Mouse (Mus musculus) kidney, adult 2 months (tissue): ENCODE measurements at regions not wholly inside any gene's neighbourhood (a gene's known extent, or its start where the extent isn't known, plus 50 kb on each side); places are given as distances from the start of the nearest gene placed in this dataset.
A peak's percentile ranks its signal among the peaks of the same experiment; 100 is the strongest.

Experiments
- DNase-seq: peaks from one replicate; pipeline ENCODE4 v3.0.0; 2021
- H3K27ac ChIP-seq: fragments of 200-500 bp; 2 replicates; pipeline ENCODE4 v1.5.1; 2012; ENCODE audit warnings: low read depth, low read length, control low read depth, inconsistent platforms; ENCODE audit not compliant: insufficient read depth
- H3K27me3 ChIP-seq: fragments of 200-500 bp; replicated peaks from 2 replicates; pipeline ENCODE4 v1.6.1; 2012; ENCODE audit warnings: mild to moderate bottlenecking, moderate library complexity, low read length, inconsistent platforms; ENCODE audit not compliant: control insufficient read depth, insufficient read depth
- H3K36me3 ChIP-seq: fragments of 200-500 bp; 2 replicates; pipeline ENCODE4 v1.6.1; 2012; ENCODE audit warnings: mild to moderate bottlenecking, moderate library complexity, low read length, inconsistent platforms; ENCODE audit not compliant: control insufficient read depth, insufficient read depth
- H3K4me1 ChIP-seq: fragments of 200-500 bp; 2 replicates; pipeline ENCODE4 v1.6.1; 2011; ENCODE audit warnings: low read length; ENCODE audit not compliant: control insufficient read depth, insufficient read depth
- H3K4me3 ChIP-seq: fragments of 200-500 bp; 2 replicates; pipeline ENCODE4 v1.5.1; 2011; ENCODE audit warnings: mild to moderate bottlenecking, low read depth, low read length, control low read depth; ENCODE audit not compliant: insufficient read depth
- CTCF ChIP-seq: fragments of 200-500 bp; conservative IDR thresholded peaks from 2 replicates; pipeline ENCODE4 v1.5.1; 2011; ENCODE audit warnings: low read depth, mild to moderate bottlenecking, control low read depth, low read length, moderate library complexity, mixed read lengths; ENCODE audit not compliant: insufficient read depth, insufficient read length
- POLR2A ChIP-seq: fragments of 200-500 bp; IDR thresholded peaks from one replicate; pipeline ENCODE4 v1.6.1; 2011; ENCODE audit warnings: low read depth, low read length, control low read depth
- WGBS: fragments of 180-500 bp; shearing (Covaris S2); methylation state at CpG from one replicate; pipeline ENCODE4 v1.1.7; 2018; 5-methylcytosine and 5-hydroxymethylcytosine counted together

GRCm38 (mm10) chr14:25312814-25313426 is 146.1 kb upstream of the Zmiz1 start:
- DNase-seq = no peak
- 80% methylated on average over 6 of the region's 6 CpGs for WGBS
- 0 out of 2 replicates have a peak, but pooled peaks cover 12% of the 10 kb centered on the region for H3K4me1 ChIP-seq
- H3K27ac ChIP-seq = no peak overlapping the region
- no peak for TF ChIP-seq POLR2A
- no peak for TF ChIP-seq CTCF
- H3K4me3 ChIP-seq = no peak overlapping the region
- H3K27me3 ChIP-seq = no peaks in the 10 kb centered on the region
- no peaks in the 10 kb centered on the region for H3K36me3 ChIP-seq

DNA sequence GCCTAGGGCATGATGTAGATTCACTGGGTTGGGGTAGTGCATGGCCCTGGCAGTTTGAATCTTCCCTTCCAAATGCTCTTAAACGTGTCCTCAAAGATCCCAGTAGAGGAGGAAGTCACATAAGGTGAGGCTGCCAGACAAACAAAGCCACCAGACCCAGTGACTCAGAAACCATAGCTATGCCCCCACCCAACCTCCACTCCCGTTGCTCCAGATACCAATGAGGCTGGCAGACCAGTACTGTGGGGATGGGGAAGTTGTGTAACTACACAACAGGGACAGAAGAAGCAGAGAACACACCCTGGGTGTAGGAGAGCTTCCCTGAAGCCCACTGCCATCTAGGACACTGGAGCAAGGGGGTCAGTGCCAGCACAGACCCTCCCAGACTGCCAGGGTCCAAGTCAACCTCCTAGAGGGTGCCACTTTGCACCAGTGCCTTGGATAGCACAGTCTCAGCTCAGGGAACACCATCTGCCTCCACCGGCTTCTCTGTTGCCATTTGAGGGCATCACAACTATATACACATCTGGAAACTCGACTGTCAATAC is 145.2 kb upstream of the Zmiz1 start:
- Histone ChIP-seq H3K4me1 (0 out of 2 replicates have a peak, but pooled peaks cover 12% of the 10 kb centered on the region), H3K4me3 (no peak overlapping the region), H3K27ac (no peak overlapping the region), H3K27me3 (no peaks in the 10 kb centered on the region), H3K36me3 (no peaks in the 10 kb centered on the region)
- TF ChIP-seq CTCF (no peak), POLR2A (no peak)
- WGBS = 84% methylated on average over 4 of the region's 4 CpGs
- no peak for DNase-seq

DNA sequence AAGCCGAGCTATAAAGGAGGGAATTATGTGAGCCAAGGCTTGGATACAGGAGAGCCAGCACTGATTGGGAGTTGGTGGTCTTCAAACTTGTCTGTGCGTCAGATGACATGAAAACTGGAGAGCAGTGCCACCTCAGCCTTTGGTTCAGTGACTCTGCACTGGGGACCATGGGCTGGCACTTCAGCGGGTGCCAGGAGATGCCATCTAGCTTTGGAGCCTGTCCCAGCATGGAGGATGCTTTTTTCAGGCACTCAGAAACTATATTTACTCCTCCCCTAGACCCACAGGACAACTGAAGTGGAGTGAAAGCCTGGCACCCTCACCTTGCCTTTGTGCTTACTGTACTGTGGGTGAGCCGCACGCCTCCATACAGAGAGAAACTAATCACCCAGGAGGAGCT is 142.5 kb upstream of the Zmiz1 start:
- H3K27ac ChIP-seq = no peak overlapping the region
- TF ChIP-seq POLR2A = no peak
- no peak for TF ChIP-seq CTCF
- no peaks in the 10 kb centered on the region for H3K36me3 ChIP-seq
- no peak for DNase-seq
- H3K4me1 ChIP-seq = 0 out of 2 replicates have a peak, but pooled peaks cover 8% of the 10 kb centered on the region
- H3K27me3 ChIP-seq = no peaks in the 10 kb centered on the region
- WGBS = 99% methylated on average over 5 of the region's 5 CpGs
- no peak overlapping the region for H3K4me3 ChIP-seq

- WGBS = 17% methylated on average over 37 of the region's 37 CpGs
- H3K36me3 ChIP-seq = no peaks in the 10 kb centered on the region
- DNase-seq = peak; percentile 95
- H3K4me1 ChIP-seq = 0 out of 2 replicates have a peak, but pooled peaks cover 5% of the 10 kb centered on the region
- H3K27me3 ChIP-seq = no peaks in the 10 kb centered on the region
- no peak for TF ChIP-seq POLR2A
- TF ChIP-seq CTCF = no peak
- no peak overlapping the region for H3K27ac ChIP-seq
- no peak overlapping the region for H3K4me3 ChIP-seq
Observed at GRCm38 (mm10) chr14:25317680-25318471, 141.1 kb upstream of the Zmiz1 start.

DNA sequence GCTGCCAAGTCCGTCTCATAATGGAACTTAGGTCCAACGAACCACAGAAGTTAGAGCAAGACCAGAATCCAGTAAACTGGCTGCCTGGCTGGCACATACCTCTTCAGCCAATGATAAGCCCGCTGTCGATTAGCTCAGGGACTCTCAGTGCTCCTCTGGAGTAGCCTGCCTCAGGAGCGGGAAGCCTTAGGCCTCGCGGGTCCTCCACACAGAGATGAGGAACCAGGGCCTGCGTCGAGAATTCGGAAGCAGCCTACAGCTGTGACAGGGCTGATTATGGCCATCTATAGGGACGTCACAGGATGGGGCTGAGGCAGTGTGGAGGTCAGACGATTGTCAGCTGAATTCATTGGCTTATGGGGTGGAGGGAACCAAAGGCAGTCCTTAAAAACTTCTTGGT is 140.1 kb upstream of the Zmiz1 start:
- TF ChIP-seq CTCF = no peak
- TF ChIP-seq POLR2A = no peak
- 86% methylated on average over 12 of the region's 12 CpGs for WGBS
- no peaks in the 10 kb centered on the region for H3K36me3 ChIP-seq
- H3K27me3 ChIP-seq = no peaks in the 10 kb centered on the region
- no peak overlapping the region for H3K27ac ChIP-seq
- no peak for DNase-seq
- H3K4me3 ChIP-seq = no peak overlapping the region
- H3K4me1 ChIP-seq = 0 out of 2 replicates have a peak, but pooled peaks cover 5% of the 10 kb centered on the region

DNA sequence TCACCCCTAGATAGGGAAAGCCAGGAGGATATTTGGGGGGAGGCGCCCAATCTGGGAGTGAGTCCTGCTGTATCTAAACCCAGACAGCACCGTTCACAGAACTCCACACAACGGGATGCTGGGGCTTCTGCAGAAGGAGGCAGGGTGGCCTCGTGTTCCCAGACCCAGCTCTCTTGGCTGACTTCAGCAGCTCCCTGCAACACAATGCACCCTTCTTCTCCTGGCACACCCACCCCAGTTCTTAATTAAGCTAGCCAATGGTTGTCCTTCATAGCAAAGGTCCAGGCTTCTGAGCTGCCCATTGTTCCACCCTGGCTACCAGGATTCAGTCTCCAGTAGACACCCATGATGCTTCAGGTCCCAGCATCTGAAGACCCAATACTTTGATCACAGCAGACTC is 138.8 kb upstream of the Zmiz1 start:
- Histone ChIP-seq H3K36me3 (no peaks in the 10 kb centered on the region), H3K27me3 (no peaks in the 10 kb centered on the region), H3K27ac (no peak overlapping the region), H3K4me3 (no peak overlapping the region), H3K4me1 (0 out of 2 replicates have a peak, but pooled peaks cover 5% of the 10 kb centered on the region)
- DNase-seq = no peak
- 92% methylated on average over 4 of the region's 4 CpGs for WGBS
- TF ChIP-seq POLR2A = no peak
- no peak for TF ChIP-seq CTCF
